Mouse (Mus musculus) B cell, adult 2 months (primary cell): Measurements from ENCODE around the gene Phactr4.
A peak's percentile ranks its signal among the peaks of the same experiment; 100 is the strongest.

Experiments
- DNase-seq, 2 experiments: peaks; one replicate each; pipeline ENCODE4 v3.0.0; 2022

Gene Phactr4

DNA sequence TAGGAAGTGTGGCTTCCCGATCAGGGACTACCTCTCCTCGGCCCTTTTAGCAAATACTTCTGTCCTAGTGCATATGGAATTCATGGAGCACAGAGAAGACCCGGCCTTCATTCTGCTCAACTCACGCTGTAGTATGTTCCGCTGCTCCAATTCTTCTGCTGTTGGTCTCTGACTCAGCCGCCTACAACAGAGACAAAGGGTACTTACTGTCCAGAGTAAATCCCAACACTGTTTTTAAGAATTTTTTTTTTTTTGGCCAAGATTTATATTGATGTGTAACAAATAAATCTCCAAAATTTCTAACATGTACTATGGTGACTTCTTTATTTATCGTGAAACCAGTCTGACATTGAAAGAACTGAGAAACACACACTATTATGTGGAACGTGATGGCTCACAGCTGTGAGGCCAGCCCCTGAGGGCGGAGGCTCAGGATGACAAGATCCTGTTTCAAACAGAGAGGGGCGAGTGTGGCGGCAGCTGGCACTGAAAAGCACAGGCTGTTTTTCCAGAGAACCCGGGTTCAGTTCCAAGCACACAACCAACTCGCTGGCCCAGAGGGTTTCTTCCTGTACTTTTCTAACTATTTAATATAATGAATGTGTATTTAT is 56.7 kb downstream of the Phactr4 start:
- DNase-seq = no peak

DNA sequence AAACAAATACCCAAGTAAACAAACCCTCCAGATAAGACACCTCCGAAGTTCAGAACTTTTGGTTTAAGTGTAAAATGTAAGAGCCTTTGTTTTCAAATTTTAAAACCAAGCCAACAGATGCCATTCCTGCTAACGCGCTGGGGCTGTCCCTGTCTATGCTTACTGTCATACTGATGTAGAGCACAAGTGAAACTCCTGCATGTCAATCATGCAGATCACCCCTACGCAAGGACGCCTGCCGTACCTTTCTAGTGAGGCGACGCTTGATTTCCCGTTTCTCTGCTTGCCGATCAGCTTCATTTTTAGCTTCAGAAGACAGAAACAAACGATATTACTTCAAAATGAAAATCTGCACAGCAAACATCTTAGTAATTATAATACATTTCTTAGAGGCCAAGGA is 58.8 kb downstream of the Phactr4 start:
- no peak for DNase-seq

DNA sequence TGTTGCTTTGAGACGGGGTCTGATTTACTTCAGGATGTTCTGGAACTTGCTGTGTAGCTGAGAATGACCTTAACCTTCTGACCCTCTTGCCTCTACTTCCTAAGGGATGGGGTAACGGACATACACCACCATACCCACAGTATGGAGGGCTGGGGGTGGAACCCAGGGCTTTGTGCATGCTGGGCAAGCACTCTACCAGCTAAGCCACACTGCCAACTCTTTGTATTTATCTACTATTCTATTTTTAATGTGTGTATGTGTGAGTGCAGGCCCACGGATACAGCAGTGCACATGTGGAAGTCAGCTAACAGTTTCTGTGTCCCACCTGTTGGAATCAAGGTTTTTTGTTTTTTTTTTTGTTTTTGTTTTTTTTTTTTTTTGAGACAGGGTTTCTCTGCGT is 62.8 kb downstream of the Phactr4 start:
- no peak for DNase-seq

DNA sequence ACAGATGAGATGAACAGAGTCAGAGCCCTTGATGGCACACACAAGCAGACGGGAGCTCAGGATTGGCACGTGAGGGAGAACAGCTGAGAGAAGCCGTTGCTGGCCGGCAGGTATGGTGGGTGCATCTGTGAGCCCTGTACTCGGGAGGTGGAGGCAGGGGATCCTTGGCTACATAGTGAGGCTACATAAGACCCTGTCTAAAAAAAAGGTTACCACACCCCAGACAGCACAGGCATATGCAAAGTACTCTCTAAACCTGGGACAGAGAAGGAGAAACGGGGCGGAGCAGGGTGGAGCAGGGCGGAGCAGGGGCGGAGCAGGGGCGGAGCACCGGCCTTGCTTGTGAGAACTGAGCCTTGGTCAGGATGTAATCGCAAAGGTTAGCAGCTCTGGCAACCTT is 66.1 kb downstream of the Phactr4 start:
- DNase-seq = peak; percentile 56 to 58

DNA sequence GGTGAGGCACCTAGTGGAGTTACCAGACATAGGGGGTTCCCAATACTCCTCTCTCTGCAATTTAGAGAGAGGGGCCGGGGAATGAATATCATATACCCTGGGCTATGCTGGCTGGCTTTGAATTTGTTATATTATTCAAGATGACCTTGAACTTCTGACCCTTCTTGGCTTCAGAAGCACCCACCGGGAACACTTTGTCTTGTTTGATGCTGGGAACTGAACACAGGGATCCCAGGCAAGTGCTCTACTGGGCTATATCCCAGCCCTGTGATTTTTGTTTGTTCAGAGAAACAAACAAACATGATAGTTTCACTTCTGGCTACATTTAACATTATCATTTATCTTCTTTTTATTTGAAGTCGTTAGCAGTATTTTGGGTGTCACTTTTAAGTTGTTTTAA is 66.9 kb downstream of the Phactr4 start:
- DNase-seq = no peak

DNA sequence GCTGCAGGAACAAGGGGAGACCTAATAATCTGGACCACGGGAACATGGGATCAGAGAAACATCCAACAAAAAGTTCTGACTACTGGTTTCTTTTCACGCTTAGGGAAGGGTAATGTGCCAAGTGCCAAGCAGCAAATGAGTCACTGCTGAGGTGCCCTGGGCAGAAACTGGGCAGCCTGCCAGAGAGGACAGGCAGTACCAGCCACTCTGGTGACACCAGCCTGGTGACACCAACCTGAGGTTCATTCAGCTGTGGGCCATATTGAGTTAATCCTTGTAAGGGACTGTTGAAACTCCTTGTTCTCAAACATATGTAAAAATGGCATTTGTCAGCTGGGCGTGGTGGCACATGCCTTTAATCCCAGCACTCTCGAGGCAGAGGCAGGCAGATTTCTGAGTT is 67.7 kb downstream of the Phactr4 start:
- no peak for DNase-seq

DNA sequence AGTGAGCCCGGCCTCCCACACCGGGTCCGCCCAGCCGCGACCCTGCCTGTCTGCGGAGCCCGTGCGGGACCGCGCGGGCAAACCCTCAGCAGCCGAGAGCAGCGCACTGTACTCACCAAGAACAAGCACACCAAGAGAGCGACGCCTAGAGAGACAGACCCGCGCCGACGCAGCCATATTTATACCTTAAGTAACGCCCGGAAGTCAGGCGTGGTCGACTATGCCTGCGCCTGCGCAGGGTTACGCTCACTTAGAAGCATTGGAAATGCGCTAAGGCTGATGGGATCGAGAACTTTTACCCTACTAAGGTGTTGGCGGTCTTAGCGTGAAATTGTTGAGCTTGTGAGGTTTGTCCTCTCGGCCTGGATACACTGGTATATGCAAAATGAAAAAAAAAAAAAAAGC is 68.8 kb downstream of the Phactr4 start, which contains the start of gene Rcc1:
Gene Rcc1 (minus strand): TSS at position 125 of the 405 bp plus-strand sequence.
- peak; percentile 90 to 91 for DNase-seq

DNA sequence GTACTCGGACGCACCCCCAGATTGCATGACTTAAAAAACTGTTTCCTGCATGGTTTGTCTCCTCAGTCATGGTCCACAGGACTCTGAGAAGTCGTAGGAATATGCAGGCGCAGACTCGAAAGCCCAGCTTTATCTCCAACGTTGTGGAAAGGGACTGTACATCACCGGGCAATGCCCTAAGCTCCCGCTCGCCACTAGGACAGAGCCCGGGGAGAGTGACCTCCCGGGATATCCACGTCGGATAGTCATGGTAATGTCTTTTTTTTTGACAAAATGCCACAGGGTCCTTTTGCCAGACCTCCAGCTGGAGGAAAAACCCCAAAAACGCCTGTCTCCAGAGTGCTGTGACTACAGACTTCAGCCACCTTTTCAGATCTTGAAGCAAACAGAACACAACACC is 69.5 kb downstream of the Phactr4 start:
- DNase-seq = peak; percentile 19 to 25

DNA sequence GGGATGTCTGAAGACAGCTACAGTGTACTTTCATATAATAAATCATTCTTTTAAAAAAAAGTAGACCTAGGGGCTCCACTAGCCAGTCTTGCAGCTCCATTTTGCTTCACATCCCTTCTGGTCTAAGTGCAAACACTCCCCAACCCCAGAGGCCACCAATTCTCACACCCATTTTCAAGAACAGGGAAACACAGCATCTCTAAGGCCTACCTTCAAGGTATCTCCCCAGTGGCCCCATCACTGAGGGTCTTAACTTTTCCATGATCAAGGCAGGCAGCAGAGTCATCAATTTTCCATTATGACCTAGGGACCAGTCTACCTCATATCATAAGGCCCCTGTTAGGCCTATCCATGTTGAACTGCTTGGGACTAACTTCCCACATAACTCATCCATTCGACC is 70.9 kb downstream of the Phactr4 start:
- no peak for DNase-seq

DNA sequence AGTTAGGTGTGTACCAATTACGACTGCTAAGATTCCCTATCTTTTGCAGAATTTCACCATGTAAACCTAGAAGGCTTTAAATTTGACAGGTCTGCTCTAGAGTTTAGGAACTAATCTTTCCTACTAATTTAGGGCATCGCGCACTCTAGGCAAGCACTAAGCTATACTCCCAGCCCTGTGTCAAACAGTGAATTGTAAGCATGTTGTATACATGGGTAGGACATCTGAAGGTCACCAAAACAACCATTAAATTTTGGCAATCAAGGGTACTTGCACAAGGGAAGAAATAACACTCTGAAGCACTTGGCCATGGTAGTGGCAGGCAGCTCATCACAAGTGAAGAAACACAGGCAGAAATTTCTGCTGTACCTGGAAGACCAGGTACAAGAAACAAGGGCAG is 71.4 kb downstream of the Phactr4 start:
- no peak for DNase-seq

DNA sequence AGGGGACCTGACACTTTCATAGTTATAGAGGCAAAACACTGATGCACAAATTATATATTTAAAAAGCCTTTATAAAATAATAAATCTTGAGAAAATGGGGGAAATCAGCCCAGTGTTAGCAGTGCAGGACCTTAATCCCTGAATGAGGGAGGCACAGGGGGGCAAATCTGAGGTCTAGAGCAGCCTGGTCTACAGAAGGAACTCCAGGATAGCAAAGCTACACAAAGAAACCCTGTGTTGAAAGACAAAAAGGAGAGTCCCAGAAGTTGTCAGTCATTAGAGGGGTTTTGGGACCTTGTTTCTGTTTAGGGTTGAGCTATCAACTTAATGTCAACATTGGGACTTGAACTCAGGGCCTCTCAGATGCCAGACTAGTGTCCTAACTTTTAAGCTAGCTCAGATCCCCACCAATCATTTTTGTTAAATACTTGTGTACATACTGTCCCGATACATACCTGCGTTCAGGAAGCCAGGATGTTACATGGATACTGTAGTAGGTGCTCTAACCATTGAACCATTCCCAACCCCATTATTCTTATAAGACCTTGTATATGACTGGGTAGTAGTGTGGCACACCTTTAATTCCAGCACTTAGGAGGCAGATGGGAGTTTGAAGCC is 72.1 kb downstream of the Phactr4 start:
- DNase-seq = no peak

DNA sequence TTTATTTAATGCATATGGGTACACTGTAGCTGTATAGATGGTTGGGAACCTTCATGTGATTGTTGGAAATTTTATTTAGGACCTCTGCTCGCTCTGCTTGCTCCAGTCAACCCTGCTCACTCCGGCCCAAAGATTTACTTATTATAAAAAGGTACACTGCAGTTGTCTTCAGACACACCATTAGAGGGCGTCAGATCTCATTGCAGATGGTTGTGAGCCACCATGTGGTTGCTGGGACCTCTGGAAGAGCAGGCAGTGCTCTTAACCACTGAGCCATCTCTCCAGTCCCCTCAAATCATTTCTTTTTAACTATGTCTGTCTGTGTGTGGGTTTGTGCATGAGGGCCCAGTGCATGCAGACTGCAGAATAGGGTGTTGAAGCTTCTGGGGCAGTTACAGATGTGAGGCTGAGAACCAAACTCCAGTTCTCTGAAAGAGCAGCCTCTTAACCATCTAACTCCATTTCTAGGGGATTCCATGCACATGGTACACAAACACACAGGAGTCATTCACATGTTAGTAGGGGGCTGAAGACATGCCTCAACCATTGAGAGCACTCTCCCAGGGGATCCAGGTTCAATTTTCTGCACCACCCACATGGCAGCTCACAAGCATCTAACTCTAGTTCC is 72.7 kb downstream of the Phactr4 start:
- DNase-seq = no peak

DNA sequence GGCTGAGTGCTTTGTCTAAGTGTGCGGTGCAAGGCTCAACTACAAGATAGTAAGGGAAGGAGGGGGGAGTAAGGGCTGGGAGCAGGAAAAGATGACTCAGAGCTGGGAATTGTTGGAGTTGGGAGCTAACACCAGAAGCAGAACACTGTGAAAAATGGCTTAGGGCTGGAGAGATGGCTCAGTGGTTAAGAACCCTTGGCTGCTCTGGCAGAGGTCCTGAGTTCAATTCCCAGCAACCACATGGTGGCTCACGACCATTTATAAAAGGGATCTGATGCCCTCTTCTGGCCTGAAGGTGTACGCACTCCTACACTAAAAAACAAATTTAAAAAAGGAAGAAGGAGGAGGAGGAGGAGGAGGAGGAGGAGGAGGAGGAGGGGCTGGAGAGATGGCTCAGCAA is 75.6 kb downstream of the Phactr4 start:
- peak; percentile 21 to 26 for DNase-seq

DNA sequence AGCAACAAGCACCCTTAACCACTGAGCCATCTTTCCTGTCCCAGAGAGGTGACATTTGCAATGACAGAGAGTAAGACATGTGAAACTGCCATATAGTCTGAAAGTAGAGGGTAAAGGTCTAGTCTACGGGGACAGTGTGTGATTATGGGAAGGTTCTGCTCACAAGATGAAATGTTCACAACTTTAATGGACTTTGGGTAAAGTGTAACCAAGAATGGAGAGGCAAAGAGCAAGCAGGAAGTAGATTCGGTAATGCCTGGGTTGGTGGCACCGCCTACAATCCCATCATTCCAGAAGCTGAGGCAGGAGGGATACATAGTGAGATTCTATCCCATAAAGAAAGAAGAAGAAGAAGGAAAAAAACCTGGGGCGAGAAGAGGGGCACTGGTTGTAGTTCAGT is 76.0 kb downstream of the Phactr4 start:
- DNase-seq = no peak

DNA sequence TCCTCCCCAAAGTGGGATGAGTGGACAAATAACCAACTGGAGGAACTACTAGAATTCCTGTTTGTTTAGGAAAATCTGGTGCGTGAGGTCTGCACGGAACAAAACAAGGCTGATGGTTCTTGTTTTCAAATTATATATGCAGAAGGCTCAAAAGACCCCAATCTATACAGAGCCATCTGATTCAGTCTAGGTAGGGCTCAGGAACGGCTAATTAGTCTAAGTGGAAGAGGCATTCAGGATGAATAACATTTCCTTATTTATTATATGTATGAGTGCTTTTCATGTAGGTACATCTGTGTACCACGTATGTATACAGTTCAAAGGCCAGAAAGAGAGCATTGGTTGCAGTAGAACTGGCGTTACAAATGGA is 76.5 kb downstream of the Phactr4 start:
- DNase-seq = no peak

DNA sequence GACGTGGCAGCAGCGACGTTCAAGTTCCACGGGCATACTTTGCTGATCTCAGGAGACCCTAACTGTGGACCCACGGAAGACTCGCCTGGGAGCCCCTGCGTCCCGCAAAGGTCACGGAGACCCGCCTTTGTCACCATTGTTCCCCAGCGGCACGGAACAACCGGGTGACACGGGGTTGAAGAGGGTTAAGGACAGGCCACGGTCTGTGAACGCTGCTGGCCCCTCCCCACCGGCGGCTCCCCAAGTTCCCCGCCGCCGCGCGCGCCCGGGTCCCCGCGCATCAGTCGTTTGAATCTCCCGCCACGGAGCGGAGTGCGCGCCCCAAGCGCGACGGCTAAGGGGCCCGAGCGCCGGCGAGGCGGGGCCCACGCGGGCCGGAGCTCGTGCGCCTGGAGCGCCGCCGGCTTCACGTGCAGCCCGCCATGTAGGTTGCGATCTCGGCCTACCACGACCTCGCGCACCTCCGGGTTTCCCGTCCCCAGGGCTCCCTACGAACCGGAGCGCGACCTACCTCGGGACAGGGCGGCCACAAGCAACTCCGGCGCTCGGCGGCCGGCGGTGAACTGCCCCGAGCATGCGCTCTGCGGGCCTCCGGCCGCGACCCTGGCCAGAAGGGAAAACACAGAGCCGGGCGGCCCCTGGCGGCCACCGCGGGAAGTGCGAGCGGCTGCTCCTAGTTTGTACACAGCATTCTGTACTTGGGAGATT is 77.0 kb downstream of the Phactr4 start:
- peak; percentile 95 to 96 for DNase-seq

DNA sequence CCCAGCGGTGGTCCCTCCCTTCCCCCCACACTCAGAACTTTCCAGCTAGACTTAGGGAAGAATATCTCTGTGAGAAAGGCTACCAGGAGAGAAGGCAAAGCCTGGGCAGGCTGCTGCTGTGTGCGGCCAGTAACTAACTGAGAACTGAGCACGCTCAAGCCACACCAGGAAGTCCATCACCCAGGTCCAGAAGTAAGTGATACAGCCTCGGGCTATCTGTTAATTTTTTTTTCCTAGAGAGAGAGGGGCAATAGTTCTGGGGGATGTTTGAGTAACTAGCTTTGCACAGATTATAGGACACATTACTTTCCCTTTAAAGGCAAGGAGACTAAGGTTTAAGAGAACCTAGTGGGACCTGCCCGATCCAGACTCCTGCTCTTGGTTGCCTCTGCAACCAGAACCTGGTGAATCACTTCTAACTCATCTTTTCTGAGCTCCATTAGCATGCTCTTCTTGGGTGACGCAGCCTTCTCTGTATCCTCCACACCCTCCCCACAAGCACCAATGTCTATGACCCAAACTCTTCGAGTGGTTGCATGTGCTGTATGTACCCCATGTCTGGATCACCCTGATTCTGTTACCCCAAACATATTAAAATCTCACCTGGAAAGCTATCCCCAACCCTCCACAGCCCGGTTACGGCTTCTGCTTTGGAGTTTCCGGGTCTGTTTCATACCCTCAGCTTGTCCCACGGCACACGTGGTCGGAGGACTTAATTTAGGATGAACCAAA is 77.7 kb downstream of the Phactr4 start:
- DNase-seq = no peak

DNA sequence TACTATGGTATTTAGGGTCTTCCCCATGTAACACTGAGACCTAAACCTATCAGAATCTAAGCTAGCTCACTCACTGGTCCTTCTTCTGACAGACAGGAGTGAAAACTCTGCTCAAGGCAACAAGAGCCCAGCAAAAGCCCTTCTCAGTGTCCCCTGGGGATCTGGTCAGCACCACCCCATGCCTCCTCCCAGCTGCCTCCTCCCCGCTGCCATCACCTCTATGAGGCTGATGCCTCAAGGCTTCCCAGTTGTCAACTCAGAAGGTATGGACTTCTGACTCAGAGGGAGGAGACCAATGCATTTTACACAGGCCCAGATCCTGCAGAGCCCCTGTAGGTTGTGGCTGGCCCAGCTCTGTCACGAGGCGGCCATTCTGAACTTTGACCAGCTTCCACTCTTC is 80.8 kb downstream of the Phactr4 start:
- DNase-seq = no peak

DNA sequence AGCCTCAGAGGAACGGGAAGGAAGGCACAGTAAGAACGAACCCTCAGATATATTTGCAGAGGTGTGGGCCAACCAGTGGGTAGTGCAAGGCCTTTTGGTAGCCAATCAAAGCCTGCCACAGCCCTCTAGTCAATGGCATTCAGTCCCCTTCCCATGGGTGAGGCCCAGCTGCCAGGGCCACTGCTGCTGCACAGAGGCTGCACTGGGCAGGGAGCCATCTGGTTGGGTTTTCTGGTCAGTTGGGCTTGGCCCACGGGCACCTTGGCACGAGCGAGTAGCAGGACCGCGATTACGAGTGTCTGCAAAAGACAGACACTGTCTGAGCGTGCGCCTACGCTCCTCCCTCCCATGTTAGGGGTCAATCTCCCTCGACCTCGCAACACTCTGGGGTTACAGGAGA is 83.3 kb downstream of the Phactr4 start:
- DNase-seq = no peak

DNA sequence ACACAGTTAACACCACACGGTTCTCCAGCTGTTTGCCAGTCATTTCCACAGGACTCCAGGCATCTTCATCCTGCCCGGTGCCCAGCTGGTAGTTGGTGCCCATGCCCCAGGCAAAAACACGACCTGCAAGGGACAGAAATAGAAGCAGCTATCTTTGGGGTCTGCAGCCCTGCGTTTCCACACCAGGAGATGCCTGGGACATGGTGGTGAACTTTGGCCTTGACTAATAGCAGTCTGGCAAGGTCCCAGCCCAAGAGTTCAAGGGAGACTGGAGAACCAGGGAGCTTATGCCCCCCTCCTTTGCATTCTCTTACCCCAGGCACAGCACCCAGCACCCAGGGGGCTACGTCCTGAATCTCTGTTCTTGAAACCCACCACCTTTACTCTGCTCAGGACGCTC is 89.4 kb downstream of the Phactr4 start:
- DNase-seq = no peak

DNA sequence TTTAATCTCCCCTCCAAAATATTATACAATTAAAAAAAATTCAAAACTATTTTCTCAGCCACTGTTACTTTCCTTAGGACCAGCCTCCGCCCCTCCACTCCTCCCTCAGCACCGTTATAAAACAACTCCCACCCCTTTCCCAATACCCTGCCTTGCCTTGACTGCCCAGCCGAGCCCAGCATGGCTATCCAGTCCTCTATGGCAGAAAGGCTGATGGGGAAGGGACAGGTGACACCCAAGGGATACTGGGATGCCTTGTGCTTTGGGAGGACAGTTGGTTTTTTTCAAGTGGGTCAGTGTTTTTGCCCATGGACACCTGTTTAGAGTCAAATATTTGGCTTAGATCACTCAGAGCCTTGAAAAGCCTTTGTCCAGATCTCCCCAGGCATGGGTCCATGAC is 90.3 kb downstream of the Phactr4 start:
- DNase-seq = no peak

DNA sequence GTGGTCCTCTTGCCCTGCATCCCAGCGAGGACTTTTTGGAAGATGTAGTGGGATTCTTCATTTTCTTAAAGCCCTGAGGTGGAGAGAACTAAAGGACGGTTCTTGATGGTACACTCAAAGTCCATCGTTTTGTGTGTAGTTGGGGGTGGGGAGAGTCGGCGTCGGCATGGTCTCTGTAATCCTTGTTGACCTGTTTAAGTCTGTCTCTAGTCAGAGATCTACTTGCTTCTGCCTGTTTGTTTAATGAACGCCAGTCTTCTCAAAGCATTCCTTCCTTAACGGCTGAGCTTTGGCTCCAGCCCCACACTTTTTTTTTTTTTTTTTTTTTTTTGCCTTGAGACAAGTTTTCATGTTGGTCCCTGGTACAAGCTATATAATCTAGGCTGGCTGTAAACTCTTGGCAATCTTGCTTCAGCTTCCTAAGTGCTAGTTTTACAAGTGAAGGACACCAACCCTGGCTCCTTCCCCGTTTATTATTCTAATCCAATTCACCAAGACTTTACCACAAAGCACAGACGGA is 92.4 kb downstream of the Phactr4 start:
- no peak for DNase-seq
